Mouse (Mus musculus): ENCODE results near the gene Rufy2. TPM values are rescaled to one million over a fixed set of nuclear protein-coding genes. Genes with fewer than 3 reads are reported as not detected.
"Not testable (repeated sequence)": the region's sequence is repeated elsewhere in the genome, so short reads cannot be mapped to it uniquely, and the experiment has no call there.

The Rufy2 gene
- total RNA-seq, 2 experiments from 2014 or later = 13.7 to 15.6 TPM

DNA sequence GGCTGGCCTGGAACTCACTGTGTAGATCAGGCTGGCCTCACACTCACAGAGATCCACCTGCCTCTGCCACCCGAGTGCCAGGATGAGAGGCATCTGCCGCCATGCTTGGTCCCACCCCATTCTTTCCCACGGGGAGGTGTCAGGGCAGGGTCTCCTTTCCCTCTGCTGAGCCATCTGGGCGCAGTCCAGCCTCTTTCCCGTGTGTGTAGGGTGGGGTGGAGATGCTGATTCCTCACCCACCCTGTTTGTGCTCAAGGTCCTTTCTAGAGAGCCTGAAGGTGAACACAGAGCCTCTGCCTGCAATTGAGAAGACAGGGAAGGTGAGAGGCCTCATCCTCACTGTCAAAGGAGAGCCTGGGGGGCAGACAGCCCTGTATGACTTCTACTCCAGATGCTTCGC, 74.0 kb downstream of the Rufy2 start:
- not testable (repeated sequence) for DNase-seq

DNA sequence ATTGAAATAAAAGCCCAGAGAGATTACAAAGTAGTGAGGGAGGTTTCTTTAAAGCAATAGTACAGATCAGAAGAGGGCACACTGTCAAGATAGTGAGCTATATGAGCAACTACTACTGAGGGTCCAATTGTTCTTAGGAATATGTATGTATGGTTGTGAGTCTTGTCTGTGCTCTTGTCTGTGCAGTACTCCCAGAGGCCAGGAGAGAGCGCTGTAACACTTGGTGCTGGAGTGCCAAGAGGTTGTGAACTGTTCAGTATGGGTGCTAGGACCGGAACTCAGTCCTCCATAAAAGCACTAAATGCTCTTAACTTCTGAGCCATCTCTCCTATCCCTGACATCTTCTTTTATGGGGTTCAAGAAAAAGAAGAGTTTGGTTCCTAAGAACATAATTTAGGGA, 74.6 kb downstream of the Rufy2 start:
- no peak for DNase-seq

DNA sequence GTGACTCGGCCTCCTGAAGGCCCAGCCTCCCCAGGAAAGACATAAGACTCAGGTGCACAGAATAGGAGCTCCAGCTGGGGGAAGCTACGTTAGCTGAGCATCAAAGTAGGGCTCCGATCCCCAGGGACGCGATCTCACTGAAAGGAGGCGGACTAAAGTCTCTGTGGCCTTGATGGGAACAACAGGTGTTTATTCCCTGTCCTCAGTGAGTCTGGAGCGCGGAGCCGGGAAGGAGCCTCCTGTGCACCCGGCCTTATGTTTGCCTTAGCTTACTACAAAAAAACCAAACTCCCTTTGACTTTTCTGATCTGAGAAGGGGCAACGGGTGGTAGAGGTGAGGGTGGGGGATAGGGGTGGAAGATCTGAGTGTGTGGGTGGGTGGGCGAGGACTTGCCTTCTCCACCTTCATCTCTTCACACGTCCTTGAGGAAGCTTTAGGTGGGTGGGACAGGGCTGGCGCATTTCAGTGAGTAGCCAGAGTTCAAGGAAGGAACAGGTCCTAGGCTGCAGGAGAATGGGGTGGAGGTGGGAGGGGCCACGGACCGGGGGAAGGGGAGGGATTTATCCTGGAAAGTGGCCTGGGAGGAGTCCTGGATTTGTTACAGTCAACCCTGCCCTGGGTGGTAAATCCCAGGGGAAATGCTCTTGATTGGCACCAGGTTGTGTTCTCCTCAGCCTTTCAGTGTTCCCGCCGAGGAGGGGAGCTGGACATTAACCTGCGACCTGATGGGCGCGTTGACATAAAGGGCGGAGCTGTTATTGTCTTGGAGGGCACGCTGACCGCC, 77.1 kb downstream of the Rufy2 start:
- peak; percentile 11 for DNase-seq

DNA sequence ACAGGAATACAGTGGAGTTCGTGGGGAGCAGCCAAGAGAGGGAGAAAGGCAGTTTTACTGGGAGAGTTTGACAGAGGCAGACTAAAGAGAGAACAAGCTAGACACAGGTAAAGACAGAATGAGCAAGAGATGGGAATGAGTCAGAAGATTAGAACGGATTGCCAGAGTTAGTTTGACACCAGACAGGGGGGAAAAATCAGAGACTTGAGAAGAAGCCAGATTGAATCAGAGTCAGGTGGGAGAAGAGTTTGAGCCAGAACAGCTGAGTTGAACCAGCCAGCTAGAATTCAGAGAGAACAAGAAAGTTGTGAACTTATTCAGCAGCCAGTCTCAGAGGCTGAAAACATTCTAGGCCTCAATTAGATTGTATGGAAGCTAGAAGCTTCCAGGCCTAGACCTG, 79.8 kb downstream of the Rufy2 start, which contains the start of gene Pbld1:
Pbld1 (plus strand) TSS at position 301 of the 400 bp plus-strand sequence.
- no peak for DNase-seq

DNA sequence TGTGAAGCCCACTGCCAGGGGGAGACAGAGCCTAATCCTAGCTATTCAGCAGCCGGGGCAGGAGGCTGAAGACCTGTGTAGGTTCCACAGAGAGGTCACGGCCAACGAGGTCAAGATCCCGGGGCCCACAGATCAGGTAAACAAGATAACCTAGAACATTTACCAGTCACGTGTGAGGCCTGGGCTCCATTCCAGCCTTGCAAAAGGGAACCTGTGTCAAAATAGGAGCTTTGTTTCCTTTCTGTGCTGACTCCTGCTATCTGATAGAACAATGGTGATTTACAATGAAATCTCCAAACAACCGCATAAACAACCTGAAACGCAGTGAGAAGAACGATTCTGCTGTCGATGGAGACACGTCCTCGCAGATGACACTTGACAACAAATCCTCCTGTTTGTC, 80.4 kb downstream of the Rufy2 start:
- peak; percentile 34 for DNase-seq

DNA sequence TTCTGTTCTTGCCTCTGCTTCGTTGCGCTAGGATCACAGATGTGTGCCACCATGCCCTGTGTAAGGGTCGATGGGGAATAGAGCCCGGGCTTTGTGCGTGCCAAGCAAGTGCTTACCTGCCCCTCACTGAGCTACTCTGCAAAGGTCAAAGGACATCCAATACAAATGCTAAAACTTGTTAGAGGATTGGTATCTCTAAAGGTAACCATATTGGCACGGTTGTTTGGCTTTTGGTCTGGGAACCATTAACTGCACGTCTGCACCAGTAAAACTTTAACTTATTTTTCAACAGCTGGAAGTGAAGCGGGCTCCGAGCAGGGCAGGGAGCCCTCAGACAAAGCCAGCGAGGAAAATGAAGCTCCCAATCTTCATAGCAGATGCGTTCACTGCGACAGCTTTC, 81.2 kb downstream of the Rufy2 start:
- DNase-seq = no peak

DNA sequence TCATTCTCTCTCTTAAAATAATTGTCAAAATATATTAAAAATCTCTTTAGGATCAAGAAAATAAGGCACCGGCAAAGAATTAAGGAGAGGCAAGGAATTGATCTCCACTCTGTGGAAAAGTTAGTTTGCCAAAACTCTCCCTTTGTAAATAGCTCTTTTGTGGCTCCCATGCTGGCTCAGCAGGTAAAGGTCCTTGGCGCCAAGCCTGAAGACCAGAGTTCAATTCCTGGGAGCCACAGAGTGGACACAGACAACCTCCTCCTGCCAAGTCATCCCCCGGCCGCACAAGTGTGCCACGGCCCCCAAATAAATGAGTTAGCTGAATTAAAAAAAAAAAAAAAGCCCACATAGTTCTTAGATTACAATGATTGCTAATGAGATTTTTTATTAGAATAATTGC, 82.7 kb downstream of the Rufy2 start:
- no peak for DNase-seq

DNA sequence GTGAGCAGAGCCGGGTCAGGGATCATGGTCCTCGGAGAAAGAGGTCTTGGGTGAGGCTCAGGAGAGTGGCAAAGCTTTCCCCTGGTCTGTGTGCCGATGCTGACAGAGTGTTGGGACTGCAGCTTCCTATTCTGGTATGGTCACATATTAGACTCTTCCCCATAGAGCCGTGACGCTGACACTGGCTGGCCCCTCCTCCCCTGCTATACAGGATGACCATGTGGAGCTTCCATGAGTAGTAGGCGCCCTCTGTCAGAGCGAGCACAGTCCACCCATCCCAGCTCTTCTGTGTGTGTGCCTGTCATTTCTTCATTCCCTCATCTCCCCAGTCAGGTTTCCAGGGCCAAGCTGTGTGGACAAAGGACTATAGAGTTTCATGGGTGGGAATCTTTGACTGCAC, 83.3 kb downstream of the Rufy2 start:
- DNase-seq = no peak

DNA sequence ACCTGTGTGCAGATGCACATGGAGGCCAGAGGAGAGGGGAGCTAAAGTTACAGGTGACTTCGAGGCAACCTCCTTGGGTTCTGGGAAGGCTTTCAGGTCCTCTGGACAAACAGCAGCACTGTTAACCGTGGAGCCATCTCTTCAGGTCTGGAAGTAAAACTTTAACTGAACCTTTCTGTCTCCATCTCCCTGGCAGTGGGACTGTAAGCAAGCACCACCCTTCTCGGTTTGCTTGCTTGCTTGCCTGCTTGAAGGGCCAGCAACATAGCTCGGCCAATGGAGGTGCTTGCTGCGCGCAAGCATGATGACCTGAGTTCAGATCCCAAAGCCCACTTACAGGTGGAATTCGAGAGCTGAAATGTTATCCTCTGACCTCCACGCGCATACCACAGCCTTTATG, 84.5 kb downstream of the Rufy2 start:
- DNase-seq = no peak

DNA sequence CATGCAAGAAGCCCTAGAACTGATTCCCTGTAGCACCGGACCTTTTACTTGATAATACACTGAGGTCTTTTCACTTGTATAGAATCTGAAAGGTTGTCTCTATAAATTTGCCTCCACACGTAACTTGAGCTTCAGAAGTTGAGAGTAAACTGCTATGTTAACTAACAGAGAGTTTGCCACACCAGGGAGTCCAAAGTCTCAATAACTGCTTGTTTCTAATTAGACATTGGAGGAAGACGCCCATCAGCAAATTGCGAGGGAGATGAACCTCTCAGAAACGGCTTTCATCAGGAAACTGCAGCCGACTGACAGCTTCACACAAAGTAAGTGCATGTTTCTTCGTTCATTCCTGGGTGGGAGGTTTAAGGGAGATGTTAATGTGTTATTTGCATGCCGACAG, 85.5 kb downstream of the Rufy2 start:
- no peak for DNase-seq

DNA sequence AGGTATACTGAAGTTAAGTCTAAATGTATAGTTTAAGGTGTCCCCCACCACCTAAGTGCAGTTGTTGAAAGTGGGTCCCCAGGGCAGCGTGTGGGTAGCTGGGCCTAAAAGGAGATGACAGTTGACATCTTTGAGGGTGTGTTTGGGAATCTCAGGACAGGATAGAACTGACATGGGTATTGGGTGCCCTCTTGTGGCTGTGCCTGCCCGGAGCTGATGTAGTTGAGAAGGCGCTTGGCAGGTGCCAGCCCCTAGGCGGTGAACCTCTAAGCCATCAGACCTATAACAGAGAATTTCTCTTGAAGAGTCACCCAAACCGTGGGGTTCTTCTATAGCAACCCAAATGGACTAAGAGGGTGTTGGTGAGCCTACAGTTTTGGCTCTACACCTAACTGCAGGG, 86.0 kb downstream of the Rufy2 start:
- DNase-seq = peak; percentile 87

Other genes with a start within 250 kb of the Rufy2 start
- 10 to 100 TPM; 53.7 to 66.1 TPM for gene Ccar1, start 187.9 kb upstream of the Rufy2 start, total RNA-seq (2021)
- 10 to 100 TPM; 27.9 to 29.6 TPM for gene Tet1, start 71.2 kb upstream of the Rufy2 start, total RNA-seq (2021)
- gene Slc25a16, start 59.6 kb upstream of the Rufy2 start, total RNA-seq (2021) = 10 to 100 TPM; 24.6 to 26.9 TPM
- gene Dna2, start 33.2 kb upstream of the Rufy2 start, total RNA-seq (2021) = 10 to 100 TPM; 12.0 to 13.5 TPM
- gene Hnrnph3, start 44.0 kb downstream of the Rufy2 start, total RNA-seq (2021) = 10 to 100 TPM; 40.2 to 45.2 TPM
- gene Pbld2, start 44.1 kb downstream of the Rufy2 start, total RNA-seq (2021) = 1 to 10 TPM; 2.4 to 2.7 TPM
- under 1 TPM; 0.59 to 0.93 TPM for gene Pbld1, start 79.9 kb downstream of the Rufy2 start, total RNA-seq (2021)
- gene Atoh7, start 119.4 kb downstream of the Rufy2 start, total RNA-seq (2021) = not detected
- gene Mypn, start 223.7 kb downstream of the Rufy2 start, total RNA-seq (2021) = 10 to 100 TPM; 69.3 to 75.7 TPM

Measured in heart, postnatal 4 days (tissue).